Mouse (Mus musculus) stomach, postnatal 0 days (tissue): ENCODE results near the gene Magi2.

ENCODE experiments used
- CTCF ChIP-seq: IDR thresholded peaks from 2 replicates; pipeline ENCODE4 v1.5.1; 2016; ENCODE audit warnings: antibody characterized with exemption, low read depth, mild to moderate bottlenecking, moderate library complexity
- EP300 ChIP-seq: optimal IDR thresholded peaks from 2 replicates; pipeline ENCODE3; 2016; ENCODE audit warnings: antibody characterized with exemption

DNA sequence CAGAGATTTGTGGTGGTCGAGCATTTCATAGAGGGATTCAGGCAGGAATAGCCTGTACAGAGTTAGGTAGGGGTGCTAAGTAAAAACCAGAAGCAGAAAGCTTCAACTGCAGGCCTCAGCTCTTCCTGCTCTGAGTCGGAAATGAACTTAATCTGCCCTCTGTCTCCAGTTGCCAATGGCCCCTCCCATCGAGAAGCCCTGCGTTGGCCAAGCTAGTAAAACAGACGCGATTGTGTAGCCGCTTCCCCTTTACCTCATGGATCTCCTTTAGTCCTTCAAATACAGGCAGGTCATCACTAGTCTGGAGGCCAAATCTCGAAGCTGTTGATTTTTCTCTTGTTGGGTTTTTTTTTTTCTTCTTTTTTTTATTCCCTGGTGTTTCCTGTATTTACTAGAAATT is 1447.7 kb downstream of the Magi2 start:
- no peak for TF ChIP-seq CTCF
- no peak for TF ChIP-seq EP300
